Mouse (Mus musculus) limb, embryonic 10.5 days (tissue): ENCODE measurements around the gene Asb13. TPM values are rescaled to one million over a fixed set of nuclear protein-coding genes. Genes with fewer than 3 reads are reported as not detected.

ENCODE experiments used
- DNase-seq: peaks from one replicate; pipeline ENCODE4 v3.0.0-alpha.2; 2017; ENCODE audit warnings: low spot score
- H3K27ac ChIP-seq: fragments of 300-500 bp; sonication (generic); 2 replicates; pipeline ENCODE4 v1.5.1; 2016; ENCODE audit warnings: mild to moderate bottlenecking
- H3K27me3 ChIP-seq: fragments of 300-500 bp; sonication (generic); 2 replicates; pipeline ENCODE4 v1.6.1; 2016; ENCODE audit warnings: low read depth, mild to moderate bottlenecking; ENCODE audit not compliant: poor library complexity, severe bottlenecking
- H3K36me3 ChIP-seq: fragments of 300-500 bp; sonication (generic); 2 replicates; pipeline ENCODE4 v1.6.1; 2016; ENCODE audit warnings: mild to moderate bottlenecking, moderate library complexity
- H3K4me1 ChIP-seq: fragments of 300-500 bp; sonication (generic); 2 replicates; pipeline ENCODE4 v1.6.1; 2016
- H3K4me3 ChIP-seq: fragments of 300-500 bp; sonication (generic); 2 replicates; pipeline ENCODE4 v1.5.1; 2016; ENCODE audit warnings: mild to moderate bottlenecking, moderate library complexity
- H3K9me3 ChIP-seq: fragments of 300-500 bp; sonication (generic); replicated peaks from 2 replicates; pipeline ENCODE4 v1.6.1; 2016; ENCODE audit warnings: mild to moderate bottlenecking
- WGBS: fragments of 180-500 bp; shearing (Covaris S2); methylation state at CpG from one replicate; pipeline ENCODE4 v1.1.7; 2016; 5-methylcytosine and 5-hydroxymethylcytosine counted together
- polyA plus RNA-seq: library from polyadenylated mRNA; unstranded; fragments of >200 nt; fragmentation: Nextera tagmentation; extraction: Ambion mirVana; gene quantifications from 2 replicates; pipeline ENCODE4 v1.2.1, GENCODE M21; 2016

Asb13 gene
- 14.9 and 16.1 TPM in 2 replicates for polyA plus RNA-seq

DNA sequence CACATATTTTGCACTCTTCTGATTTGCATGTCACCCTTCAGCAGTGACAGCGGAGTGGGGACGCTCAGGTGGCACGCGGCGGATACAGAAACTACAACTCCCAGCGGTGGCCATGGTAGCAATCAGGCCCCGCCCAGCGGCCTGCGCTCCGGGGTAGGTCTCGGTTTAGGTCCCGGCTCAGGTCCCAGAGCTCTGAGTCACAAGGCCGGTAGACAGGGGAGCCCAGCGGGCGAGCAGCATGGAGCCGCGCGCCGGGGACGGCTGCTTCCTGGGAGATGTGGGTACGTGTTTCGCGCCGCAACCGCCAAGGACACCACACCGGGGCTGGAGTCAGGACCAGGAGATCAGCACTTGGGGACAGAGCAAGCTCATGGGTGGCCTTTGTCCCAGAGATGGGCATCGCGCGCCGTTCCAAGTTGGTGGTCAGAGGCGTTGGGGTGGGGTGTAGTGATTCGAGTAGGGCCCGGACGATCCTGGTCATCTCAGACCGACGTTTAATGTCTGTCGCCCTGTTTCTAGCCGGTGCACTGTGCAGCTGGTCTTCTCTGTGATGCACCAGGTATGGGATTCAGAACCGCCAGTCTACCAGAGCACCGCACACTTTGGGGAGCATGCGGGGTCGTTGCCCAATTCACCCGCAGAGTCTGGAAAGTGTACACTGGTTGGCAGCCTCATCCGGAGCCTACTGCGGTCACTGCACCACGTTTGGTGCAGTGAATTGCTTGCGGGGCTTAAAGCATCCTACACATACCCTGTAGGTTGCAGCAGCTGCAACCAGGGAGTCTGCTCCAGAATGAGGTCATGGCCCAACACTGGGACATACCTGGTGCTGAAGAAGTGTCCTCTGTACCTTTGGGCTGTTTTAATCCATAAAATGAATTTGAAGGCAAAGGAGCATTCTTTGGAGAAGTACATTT is at the start of gene Asb13:
Gene Asb13 (plus strand): TSS at position 138 of the 917 bp plus-strand sequence.
- H3K27ac ChIP-seq = peak within 1 kb of the TSS; percentile 82
- no peaks in the 10 kb centered on the region for H3K36me3 ChIP-seq
- H3K27me3 ChIP-seq = 0 out of 2 replicates have a peak, but pooled peaks cover 3% of the 10 kb centered on the region
- no peaks in the 10 kb centered on the region for H3K9me3 ChIP-seq
- DNase-seq = peak; percentile 84
- H3K4me1 ChIP-seq = 0 out of 2 replicates have a peak, but pooled peaks cover 5% of the 10 kb centered on the region
- under 1% methylated on average over 47 of the region's 47 CpGs for WGBS
- H3K4me3 ChIP-seq = peak within 1 kb of the TSS; percentile 68

DNA sequence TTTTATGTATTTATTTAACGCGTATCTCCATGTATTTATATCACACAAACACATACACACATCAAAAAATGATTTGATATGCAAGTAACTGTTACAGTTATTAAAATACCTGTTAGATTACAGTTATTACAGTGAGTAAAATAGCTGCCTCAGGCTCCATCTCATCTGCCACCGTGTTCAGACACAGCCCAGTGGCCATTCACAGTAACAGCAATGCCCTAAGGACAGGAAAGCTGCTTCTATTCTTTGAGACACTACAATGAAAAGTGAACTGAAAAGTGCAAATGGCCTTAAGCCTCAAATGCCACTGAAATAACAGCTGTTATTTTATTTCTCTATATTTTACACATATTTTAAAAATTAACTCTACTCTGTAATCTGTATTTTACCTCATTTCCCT is 43.0 kb upstream of the Asb13 start:
- DNase-seq = no peak
- no peaks in the 10 kb centered on the region for H3K9me3 ChIP-seq
- H3K27ac ChIP-seq = no peak overlapping the region
- H3K27me3 ChIP-seq = no peaks in the 10 kb centered on the region
- H3K4me3 ChIP-seq = no peak overlapping the region
- WGBS = 90% methylated on average over 3 of the region's 3 CpGs
- peaks cover 98% of the 10 kb centered on the region for H3K36me3 ChIP-seq
- no peaks in the 10 kb centered on the region for H3K4me1 ChIP-seq

DNA sequence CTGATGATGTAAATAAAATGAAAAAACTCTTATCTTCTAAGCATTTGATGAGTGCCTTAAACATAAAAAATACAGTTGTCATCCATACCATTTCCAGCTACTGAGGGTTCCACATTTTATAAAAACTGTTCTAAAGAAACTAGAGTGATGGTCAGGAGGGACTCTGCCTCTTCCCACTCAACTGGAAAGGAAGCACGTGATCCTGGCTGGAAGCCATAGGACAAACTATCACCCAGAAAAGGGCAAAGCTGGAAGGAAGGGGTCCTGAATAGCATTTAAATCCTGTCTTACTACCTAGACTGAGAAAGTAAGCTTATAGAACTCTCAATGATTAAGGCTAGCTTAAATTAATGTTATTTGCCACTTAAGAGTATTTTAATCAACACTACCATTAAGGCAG is 39.5 kb upstream of the Asb13 start:
- H3K27ac ChIP-seq = no peak overlapping the region
- 96% methylated on average over 1 of the region's 1 CpGs for WGBS

DNA sequence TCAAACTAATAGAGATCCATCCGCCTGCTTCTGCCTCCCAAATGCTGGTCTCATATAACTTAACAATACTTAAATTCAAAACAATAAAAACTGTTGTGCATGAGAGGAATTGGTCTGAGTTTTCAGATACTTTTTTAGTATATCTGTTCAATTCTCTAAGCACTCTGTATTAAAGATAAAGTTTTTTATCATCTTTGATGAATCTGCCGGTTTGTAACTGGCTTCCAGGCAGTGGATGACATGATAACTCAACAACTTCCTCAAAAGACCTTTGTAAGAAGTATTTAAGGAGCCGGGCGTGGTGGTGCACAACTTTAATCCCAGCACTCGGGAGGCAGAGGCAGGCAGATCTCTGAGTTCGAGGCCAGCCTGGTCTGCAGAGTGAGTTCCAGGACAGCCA is 37.6 kb upstream of the Asb13 start:
- Histone ChIP-seq H3K4me1 (no peaks in the 10 kb centered on the region), H3K36me3 (peaks cover 88% of the 10 kb centered on the region), H3K4me3 (no peak overlapping the region), H3K9me3 (no peaks in the 10 kb centered on the region), H3K27me3 (no peaks in the 10 kb centered on the region), H3K27ac (no peak overlapping the region)
- WGBS = 95% methylated on average over 6 of the region's 6 CpGs
- no peak for DNase-seq

More for the DNA sequence above, 39.5 kb upstream of the Asb13 start:
- DNase-seq = no peak
- H3K27me3 ChIP-seq = no peaks in the 10 kb centered on the region
- H3K4me1 ChIP-seq = no peaks in the 10 kb centered on the region
- no peaks in the 10 kb centered on the region for H3K9me3 ChIP-seq
- peaks cover 99% of the 10 kb centered on the region for H3K36me3 ChIP-seq
- H3K4me3 ChIP-seq = no peak overlapping the region

DNA sequence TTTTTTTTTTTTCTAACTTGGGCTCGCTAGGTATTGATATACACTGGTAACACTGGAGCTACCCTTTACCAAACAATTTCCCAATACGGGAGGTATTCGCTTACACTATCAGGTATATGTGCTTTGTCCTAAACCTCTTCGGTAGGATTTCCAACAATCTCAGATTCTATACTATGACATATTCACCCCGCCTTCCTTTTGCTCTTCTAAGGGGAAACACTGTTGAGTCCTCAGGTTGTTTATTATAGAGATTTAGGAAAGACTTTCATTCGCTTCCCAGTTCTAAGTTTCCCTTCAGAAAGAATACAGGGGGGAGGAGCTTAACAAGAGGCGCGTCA is 24.1 kb upstream of the Asb13 start:
- H3K9me3 ChIP-seq = no peaks in the 10 kb centered on the region
- peak overlapping the region; percentile 91 for H3K4me3 ChIP-seq
- WGBS = 26% methylated on average over 8 of the region's 8 CpGs
- peaks cover 3% of the 10 kb centered on the region; the same call in 1 of the 2 replicates for H3K4me1 ChIP-seq
- DNase-seq = no peak
- peaks cover 3% of the 10 kb centered on the region for H3K36me3 ChIP-seq
- peak overlapping the region; percentile 95 for H3K27ac ChIP-seq
- no peaks in the 10 kb centered on the region for H3K27me3 ChIP-seq

DNA sequence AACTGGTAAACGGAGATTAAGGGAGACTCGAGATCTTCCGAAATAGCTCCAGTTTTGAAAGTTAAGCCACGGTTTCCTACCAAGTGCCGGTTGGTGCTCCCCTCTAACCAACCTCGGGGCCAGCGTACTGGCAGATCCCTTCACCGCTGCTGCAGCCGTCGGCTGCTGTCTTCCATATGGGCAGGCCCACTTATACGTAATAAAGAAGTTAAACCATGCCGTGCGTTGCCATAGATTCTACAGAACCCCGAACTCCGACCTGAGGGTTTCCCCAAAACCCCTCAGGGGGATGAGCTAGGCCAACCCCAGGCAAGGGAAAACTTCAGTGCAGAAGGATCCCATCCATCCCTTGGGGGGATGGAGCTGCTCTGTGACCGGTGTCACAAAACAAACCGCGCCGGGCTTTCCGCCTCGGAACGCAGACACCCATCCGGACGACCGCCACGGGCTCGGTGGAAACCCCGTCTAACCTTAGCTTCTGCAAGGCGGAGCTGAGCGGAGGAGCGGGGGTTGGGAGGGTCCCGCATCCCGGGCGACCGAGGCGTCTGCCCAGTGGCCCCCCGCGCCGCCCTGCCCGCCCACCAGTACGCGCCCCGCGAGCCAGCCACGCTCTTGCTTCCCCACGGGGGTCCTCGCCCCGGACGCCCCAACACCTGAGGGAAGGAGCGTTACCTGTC is 23.6 kb upstream of the Asb13 start:
- peak overlapping the region; percentile 91 for H3K4me3 ChIP-seq
- under 1% methylated on average over 43 of the region's 50 CpGs for WGBS
- peaks cover 3% of the 10 kb centered on the region; the same call in 1 of the 2 replicates for H3K4me1 ChIP-seq
- H3K36me3 ChIP-seq = peaks cover 3% of the 10 kb centered on the region
- H3K9me3 ChIP-seq = no peaks in the 10 kb centered on the region
- peak overlapping the region; percentile 95 for H3K27ac ChIP-seq
- DNase-seq = no peak
- H3K27me3 ChIP-seq = no peaks in the 10 kb centered on the region

DNA sequence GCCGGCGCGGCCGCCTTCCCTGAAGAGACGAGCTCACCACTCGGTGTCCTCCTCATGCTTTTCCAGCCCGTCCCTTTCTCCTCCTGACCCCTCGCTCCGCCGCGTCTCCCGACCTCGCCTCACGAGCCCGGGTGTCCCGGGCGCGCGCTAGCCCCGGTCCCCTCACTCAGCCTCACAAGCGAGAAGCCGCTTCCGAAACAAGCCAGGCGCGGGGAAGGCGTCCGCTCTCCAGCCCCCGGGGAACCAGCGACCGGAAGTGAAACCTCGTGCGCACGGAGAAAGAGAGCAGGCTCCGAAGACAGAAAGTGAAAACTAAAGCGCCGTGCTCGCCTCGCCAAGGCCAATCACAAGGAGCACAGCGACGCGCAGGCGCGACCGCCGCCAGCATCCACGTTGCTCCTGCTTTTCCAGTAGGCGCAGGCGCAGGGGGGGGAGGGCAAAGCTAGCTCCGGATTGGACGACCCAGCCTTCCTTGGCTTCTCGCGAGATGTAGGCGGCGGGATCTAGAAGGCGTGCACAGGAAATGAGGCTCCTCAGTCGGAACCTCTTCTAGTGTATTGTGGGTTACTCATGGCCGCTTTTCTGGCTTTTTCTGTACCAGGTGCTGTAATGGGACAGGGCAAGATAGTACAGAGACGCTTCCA is 22.9 kb upstream of the Asb13 start, which contains the start of gene Fam208b:
Gene Fam208b (minus strand): TSS at position 314 of the 644 bp plus-strand sequence.
- DNase-seq = peak; percentile 97
- under 1% methylated on average over 58 of the region's 58 CpGs for WGBS
- H3K9me3 ChIP-seq = no peaks in the 10 kb centered on the region
- H3K27me3 ChIP-seq = no peaks in the 10 kb centered on the region
- peak within 1 kb of the TSS; percentile 91 for H3K4me3 ChIP-seq
- H3K36me3 ChIP-seq = peaks cover 3% of the 10 kb centered on the region
- H3K4me1 ChIP-seq = peaks cover 3% of the 10 kb centered on the region; the same call in 1 of the 2 replicates
- H3K27ac ChIP-seq = peak within 1 kb of the TSS; percentile 95

DNA sequence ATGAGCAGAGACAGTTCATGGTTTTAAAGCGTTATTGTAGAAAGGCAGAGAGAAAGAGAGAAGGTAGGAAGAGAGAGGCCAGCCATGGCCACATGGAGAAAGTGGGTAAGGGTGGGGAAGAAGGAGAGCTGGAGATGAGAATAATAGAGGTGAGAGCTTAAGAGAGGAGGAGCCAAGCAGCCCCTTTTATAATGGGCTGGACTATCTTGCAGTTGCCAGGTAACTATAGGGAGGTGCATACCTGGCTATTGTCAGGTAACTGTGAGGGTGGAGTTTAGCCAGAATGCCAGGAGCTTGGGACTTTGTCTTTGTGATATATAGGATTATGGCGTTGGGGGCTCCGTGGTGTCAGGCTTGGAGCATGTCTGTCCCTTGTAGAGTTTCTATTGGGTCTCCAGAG is 6.7 kb upstream of the Asb13 start:
- no peaks in the 10 kb centered on the region for H3K4me1 ChIP-seq

DNA sequence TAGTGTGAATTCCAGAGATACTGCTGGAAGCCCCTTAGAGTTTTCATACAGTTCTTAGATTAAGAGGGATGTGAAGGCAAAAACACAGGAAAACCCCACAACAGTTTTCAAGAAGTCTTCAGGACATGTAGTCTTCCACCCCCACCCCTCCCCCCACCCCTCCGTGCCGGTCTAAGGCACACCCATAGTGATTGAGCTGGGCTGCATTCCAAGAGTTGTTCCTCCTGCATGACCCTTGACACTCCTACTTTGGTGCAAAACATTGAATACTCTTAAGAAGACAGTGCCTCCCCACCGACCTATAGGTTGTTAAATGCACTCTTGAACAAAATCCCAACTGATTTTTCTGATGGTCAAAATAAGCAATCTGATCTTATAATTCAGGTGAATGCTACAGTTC is 5.7 kb upstream of the Asb13 start:
- 40% methylated on average over 3 of the region's 3 CpGs for WGBS

More for the DNA sequence above, 6.7 kb upstream of the Asb13 start:
- Histone ChIP-seq H3K4me3 (no peak overlapping the region), H3K27ac (no peak overlapping the region), H3K27me3 (no peaks in the 10 kb centered on the region), H3K36me3 (no peaks in the 10 kb centered on the region), H3K9me3 (no peaks in the 10 kb centered on the region)
- DNase-seq = no peak
- 64% methylated on average over 3 of the region's 3 CpGs for WGBS

DNA sequence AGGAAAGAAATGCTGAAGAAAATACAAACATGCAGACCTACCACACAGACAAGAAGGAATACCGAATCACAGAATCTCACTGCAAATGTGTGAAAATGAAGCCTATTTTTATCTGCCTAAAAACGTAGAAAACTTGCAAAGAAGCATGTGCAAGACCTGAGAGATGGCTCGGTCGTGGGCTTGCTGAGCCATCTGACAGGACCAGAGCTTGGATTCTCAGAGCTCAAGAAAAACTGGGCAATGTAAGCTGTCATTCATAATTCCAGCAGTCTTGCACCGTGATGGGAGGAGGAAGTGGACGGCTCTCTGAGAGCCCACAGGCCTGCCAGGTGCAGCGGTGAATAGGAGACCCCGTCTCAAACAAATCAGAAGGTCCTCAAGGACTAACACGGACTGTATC is 1.3 kb upstream of the Asb13 start:
- no peak for DNase-seq
- 0 out of 2 replicates have a peak, but pooled peaks cover 3% of the 10 kb centered on the region for H3K27me3 ChIP-seq
- no peaks in the 10 kb centered on the region for H3K36me3 ChIP-seq
- H3K9me3 ChIP-seq = no peaks in the 10 kb centered on the region
- H3K27ac ChIP-seq = no peak overlapping the region
- 88% methylated on average over 9 of the region's 9 CpGs for WGBS
- H3K4me1 ChIP-seq = 0 out of 2 replicates have a peak, but pooled peaks cover 5% of the 10 kb centered on the region
- H3K4me3 ChIP-seq = no peak overlapping the region

More for the DNA sequence above, 5.7 kb upstream of the Asb13 start:
- H3K9me3 ChIP-seq = no peaks in the 10 kb centered on the region
- no peak overlapping the region for H3K4me3 ChIP-seq
- no peak overlapping the region for H3K27ac ChIP-seq
- H3K27me3 ChIP-seq = 0 out of 2 replicates have a peak, but pooled peaks cover 1% of the 10 kb centered on the region
- DNase-seq = no peak
- H3K36me3 ChIP-seq = no peaks in the 10 kb centered on the region
- no peaks in the 10 kb centered on the region for H3K4me1 ChIP-seq

DNA sequence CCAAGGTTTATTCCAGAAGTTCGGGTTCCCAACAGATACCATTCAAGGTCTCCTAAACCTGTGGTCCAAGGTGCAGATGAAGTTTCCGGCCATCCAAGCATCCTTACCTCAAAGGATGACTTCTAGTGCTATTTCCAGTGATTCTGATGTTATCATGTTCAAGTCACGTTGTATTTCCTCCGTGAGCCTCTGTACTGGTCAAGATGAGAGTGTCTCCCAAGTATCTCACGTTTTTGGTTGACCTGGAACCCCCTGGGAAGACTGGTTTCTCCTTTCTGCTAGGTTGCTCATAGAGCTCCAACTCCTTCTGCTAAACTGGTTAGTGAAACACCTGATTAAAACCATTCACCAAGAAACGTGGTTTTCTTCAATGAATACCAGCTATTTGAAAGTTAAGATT is 701 bp upstream of the Asb13 start:
- Histone ChIP-seq H3K9me3 (no peaks in the 10 kb centered on the region), H3K4me1 (0 out of 2 replicates have a peak, but pooled peaks cover 5% of the 10 kb centered on the region), H3K27me3 (0 out of 2 replicates have a peak, but pooled peaks cover 3% of the 10 kb centered on the region), H3K27ac (no peak overlapping the region), H3K4me3 (no peak overlapping the region), H3K36me3 (no peaks in the 10 kb centered on the region)
- no peak for DNase-seq
- 44% methylated on average over 6 of the region's 6 CpGs for WGBS

DNA sequence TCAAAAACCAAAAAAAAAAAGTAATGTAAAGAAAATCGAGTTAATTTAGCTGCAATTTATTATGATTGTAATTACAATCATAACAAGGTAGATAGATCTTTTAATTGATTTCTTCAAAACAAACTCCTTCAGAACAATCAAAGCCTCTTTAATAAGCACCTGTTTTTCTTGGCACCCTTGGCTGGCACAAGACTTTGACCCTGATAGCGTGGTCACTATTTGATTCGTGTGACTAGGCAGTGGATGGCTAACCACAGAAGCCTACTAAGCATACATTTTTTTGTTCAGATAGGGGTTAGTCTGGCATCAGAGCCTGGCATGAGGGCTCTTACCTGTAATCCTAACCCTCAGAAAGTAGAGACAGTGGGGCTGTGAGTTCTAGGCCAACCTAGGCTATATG is 1.2 kb downstream of the Asb13 start:
- no peaks in the 10 kb centered on the region for H3K36me3 ChIP-seq
- no peaks in the 10 kb centered on the region for H3K9me3 ChIP-seq
- 0 out of 2 replicates have a peak, but pooled peaks cover 3% of the 10 kb centered on the region for H3K27me3 ChIP-seq
- no peak overlapping the region for H3K4me3 ChIP-seq
- DNase-seq = no peak
- 0 out of 2 replicates have a peak, but pooled peaks cover 5% of the 10 kb centered on the region for H3K4me1 ChIP-seq
- WGBS = 89% methylated on average over 3 of the region's 3 CpGs
- H3K27ac ChIP-seq = no peak overlapping the region
